Mouse (Mus musculus): Measurements from ENCODE around the gene Ccdc74a. TPM values are rescaled to one million over a fixed set of nuclear protein-coding genes. Genes with fewer than 3 reads are reported as not detected.

Gene Ccdc74a
- polyA plus RNA-seq, 1 experiment from 2014 or later = 7.1 TPM

Other genes starting within 250 kb of the Ccdc74a start
- 11.5 and 12.0 TPM in 2 replicates for gene Snap29, start 240.5 kb upstream of the Ccdc74a start, polyA plus RNA-seq (2016; fragmentation: Nextera tagmentation; extraction: Ambion mirVana)
- 38.6 and 39.2 TPM in 2 replicates for gene Pi4ka, start 240.2 kb upstream of the Ccdc74a start, polyA plus RNA-seq (2016; fragmentation: Nextera tagmentation; extraction: Ambion mirVana)
- 72.9 and 73.4 TPM in 2 replicates for gene Crkl, start 194.5 kb upstream of the Ccdc74a start, polyA plus RNA-seq (2016; fragmentation: Nextera tagmentation; extraction: Ambion mirVana)
- gene Aifm3, start 156.9 kb upstream of the Ccdc74a start, polyA plus RNA-seq (2016; fragmentation: Nextera tagmentation; extraction: Ambion mirVana) = 1.3 and 2.8 TPM in 2 replicates
- 78.1 and 92.3 TPM in 2 replicates for gene Lztr1, start 137.8 kb upstream of the Ccdc74a start, polyA plus RNA-seq (2016; fragmentation: Nextera tagmentation; extraction: Ambion mirVana)
- 51.7 and 53.4 TPM in 2 replicates for gene Thap7, start 115.3 kb upstream of the Ccdc74a start, polyA plus RNA-seq (2016; fragmentation: Nextera tagmentation; extraction: Ambion mirVana)
- 0.26 and 0.51 TPM in 2 replicates for gene Lrrc74b, start 85.2 kb upstream of the Ccdc74a start, polyA plus RNA-seq (2016; fragmentation: Nextera tagmentation; extraction: Ambion mirVana)
- gene P2rx6, start 84.6 kb upstream of the Ccdc74a start, polyA plus RNA-seq (2016; fragmentation: Nextera tagmentation; extraction: Ambion mirVana) = 0.46 and 0.62 TPM in 2 replicates
- gene Slc7a4, start 63.3 kb upstream of the Ccdc74a start, polyA plus RNA-seq (2016; fragmentation: Nextera tagmentation; extraction: Ambion mirVana) = 2.2 and 2.7 TPM in 2 replicates
- gene Smpd4, start 27.1 kb upstream of the Ccdc74a start, polyA plus RNA-seq (2016; fragmentation: Nextera tagmentation; extraction: Ambion mirVana) = 65.6 and 66.6 TPM in 2 replicates
- 47.4 and 47.5 TPM in 2 replicates for gene Med15, start 86.4 kb downstream of the Ccdc74a start, polyA plus RNA-seq (2016; fragmentation: Nextera tagmentation; extraction: Ambion mirVana)
- gene Klhl22, start 113.1 kb downstream of the Ccdc74a start, polyA plus RNA-seq (2016; fragmentation: Nextera tagmentation; extraction: Ambion mirVana) = 55.4 and 59.1 TPM in 2 replicates
- gene Scarf2, start 150.8 kb downstream of the Ccdc74a start, polyA plus RNA-seq (2016; fragmentation: Nextera tagmentation; extraction: Ambion mirVana) = 4.0 and 4.1 TPM in 2 replicates
- not detected in 2 replicates for gene B830017H08Rik, start 186.7 kb downstream of the Ccdc74a start, polyA plus RNA-seq (2016; fragmentation: Nextera tagmentation; extraction: Ambion mirVana)
- gene Car15, start 191.9 kb downstream of the Ccdc74a start, polyA plus RNA-seq (2016; fragmentation: Nextera tagmentation; extraction: Ambion mirVana) = 2.7 and 3.6 TPM in 2 replicates
- 0.23 and 0.29 TPM in 2 replicates for gene Gm20518, start 245.2 kb downstream of the Ccdc74a start, polyA plus RNA-seq (2016; fragmentation: Nextera tagmentation; extraction: Ambion mirVana)
- not detected in 2 replicates for gene Tssk1, start 247.8 kb downstream of the Ccdc74a start, polyA plus RNA-seq (2016; fragmentation: Nextera tagmentation; extraction: Ambion mirVana)